Mouse (Mus musculus) lung, embryonic 14.5 days (tissue): Measurements from ENCODE around the gene Rtn1. TPM values are rescaled to one million over a fixed set of nuclear protein-coding genes. Genes with fewer than 3 reads are reported as not detected.

Source experiments
- ATAC-seq: fragments of 200-750 bp; cut with Nextera tagmentation; 2 replicates; pipeline ENCODE4 v1.8.0; 2017; ENCODE audit warnings: mild to moderate bottlenecking, moderate TSS enrichment, moderate library complexity; ENCODE audit not compliant: insufficient read depth
- DNase-seq: peaks from one replicate; pipeline ENCODE4 v3.0.0-alpha.2; 2015
- H3K27ac ChIP-seq: fragments of 300-500 bp; sonication (generic); 2 replicates; pipeline ENCODE4 v1.5.1; 2014; ENCODE audit warnings: low read depth, mild to moderate bottlenecking, moderate library complexity
- H3K27me3 ChIP-seq: fragments of 300-500 bp; sonication (generic); 2 replicates; pipeline ENCODE4 v1.6.1; 2014; ENCODE audit warnings: low read length, control low read depth; ENCODE audit not compliant: insufficient read depth
- H3K36me3 ChIP-seq: fragments of 300-500 bp; sonication (generic); 2 replicates; pipeline ENCODE4 v1.6.1; 2014; ENCODE audit warnings: control low read depth; ENCODE audit not compliant: insufficient read depth
- H3K4me1 ChIP-seq: fragments of 300-500 bp; sonication (generic); 2 replicates; pipeline ENCODE4 v1.6.1; 2014; ENCODE audit warnings: antibody characterized with exemption, control low read depth; ENCODE audit not compliant: insufficient read depth
- H3K4me2 ChIP-seq: fragments of 300-500 bp; sonication (generic); 2 replicates; pipeline ENCODE4 v1.6.1; 2014; ENCODE audit warnings: mild to moderate bottlenecking
- H3K4me3 ChIP-seq: fragments of 300-500 bp; sonication (generic); 2 replicates; pipeline ENCODE4 v1.5.1; 2014; ENCODE audit warnings: low read depth, low read length
- H3K9ac ChIP-seq: fragments of 300-500 bp; sonication (generic); 2 replicates; pipeline ENCODE4 v1.6.1; 2014
- H3K9me3 ChIP-seq: fragments of 300-500 bp; sonication (generic); 2 replicates; pipeline ENCODE4 v1.6.1; 2016; ENCODE audit warnings: low read depth, low read length, control low read depth
- CTCF ChIP-seq: IDR thresholded peaks from 2 replicates; pipeline ENCODE4 v1.5.1; 2016; ENCODE audit warnings: antibody characterized with exemption, low read depth
- WGBS: fragments of 180-500 bp; shearing (Covaris S2); extraction: QIAGEN DNeasy Blood & Tissue Kit; methylation state at CpG from one replicate; pipeline ENCODE4 v1.1.7; 2014; 5-methylcytosine and 5-hydroxymethylcytosine counted together
- polyA plus RNA-seq: library from polyadenylated mRNA; unstranded; fragments of >200 nt; fragmentation: Nextera tagmentation; extraction: Ambion mirVana; gene quantifications from 2 replicates; pipeline ENCODE4 v1.2.1, GENCODE M21; 2014

Rtn1 gene
- polyA plus RNA-seq, 1 experiment from 2014 or later, result 9.4 TPM

- H3K9ac ChIP-seq, result no peak overlapping the region
- H3K4me1 ChIP-seq, result no peaks in the 10 kb centered on the region
- no peaks in the 10 kb centered on the region for H3K9me3 ChIP-seq
- H3K4me2 ChIP-seq, result no peak overlapping the region
- WGBS, result 55% methylated on average over 17 of the region's 17 CpGs
- no peak for TF ChIP-seq CTCF
- no peaks in the 10 kb centered on the region for H3K36me3 ChIP-seq
- ATAC-seq, result no peak
- no peak overlapping the region for H3K4me3 ChIP-seq
- H3K27me3 ChIP-seq, result no peaks in the 10 kb centered on the region
- no peak for DNase-seq
- H3K27ac ChIP-seq, result no peak overlapping the region
Measured at GRCm38 (mm10) chr12:72373916-72374615, 34.8 kb downstream of the Rtn1 start.

- no peak for DNase-seq
- Histone ChIP-seq H3K4me3 (no peak overlapping the region), H3K27ac (no peak overlapping the region), H3K9ac (no peak overlapping the region), H3K27me3 (no peaks in the 10 kb centered on the region), H3K9me3 (no peaks in the 10 kb centered on the region), H3K36me3 (no peaks in the 10 kb centered on the region), H3K4me1 (no peaks in the 10 kb centered on the region), H3K4me2 (no peak overlapping the region)
- 45% methylated on average over 5 of the region's 5 CpGs for WGBS
- TF ChIP-seq CTCF, result no peak
- ATAC-seq, result no peak
Measured at GRCm38 (mm10) chr12:72370081-72370480, 38.8 kb downstream of the Rtn1 start.

GRCm38 (mm10) chr12:72366763-72367162 lies 42.1 kb downstream of the Rtn1 start:
- ATAC-seq (no peak), DNase-seq (no peak)
- Histone ChIP-seq H3K27me3 (no peaks in the 10 kb centered on the region), H3K27ac (no peak overlapping the region; the same call in 1 of the 2 replicates), H3K36me3 (no peaks in the 10 kb centered on the region), H3K4me1 (no peaks in the 10 kb centered on the region), H3K9ac (no peak overlapping the region), H3K9me3 (no peaks in the 10 kb centered on the region), H3K4me3 (no peak overlapping the region), H3K4me2 (no peak overlapping the region)
- TF ChIP-seq CTCF, result no peak
- WGBS, result 36% methylated on average over 3 of the region's 3 CpGs

GRCm38 (mm10) chr12:72366104-72366437 lies 42.8 kb downstream of the Rtn1 start:
- peak; percentile 88 for ATAC-seq
- Histone ChIP-seq H3K4me1 (no peaks in the 10 kb centered on the region), H3K4me2 (no peak overlapping the region), H3K9me3 (no peaks in the 10 kb centered on the region), H3K4me3 (no peak overlapping the region), H3K27ac (no peak overlapping the region; the same call in 1 of the 2 replicates), H3K27me3 (no peaks in the 10 kb centered on the region), H3K9ac (no peak overlapping the region), H3K36me3 (no peaks in the 10 kb centered on the region)
- TF ChIP-seq CTCF, result no peak
- WGBS, result 24% methylated on average over 2 of the region's 2 CpGs
- DNase-seq, result peak; percentile 70

- ATAC-seq, result peak; percentile 74
- TF ChIP-seq CTCF, result no peak
- no peak overlapping the region for H3K4me2 ChIP-seq
Measured at GRCm38 (mm10) chr12:72365231-72366103, 43.4 kb downstream of the Rtn1 start.

GRCm38 (mm10) chr12:72364543-72364942 lies 44.3 kb downstream of the Rtn1 start:
- no peaks in the 10 kb centered on the region; the same call in 1 of the 2 replicates for H3K4me1 ChIP-seq
- WGBS, result 77% methylated on average over 5 of the region's 5 CpGs
- no peak for ATAC-seq

More at GRCm38 (mm10) chr12:72365231-72366103, 43.4 kb downstream of the Rtn1 start:
- Histone ChIP-seq H3K4me3 (no peak overlapping the region), H3K27me3 (no peaks in the 10 kb centered on the region), H3K27ac (peak overlapping the region; percentile 12; the same call in 1 of the 2 replicates), H3K36me3 (no peaks in the 10 kb centered on the region), H3K9me3 (no peaks in the 10 kb centered on the region), H3K4me1 (no peaks in the 10 kb centered on the region; the same call in 1 of the 2 replicates), H3K9ac (no peak overlapping the region)
- DNase-seq, result peak; percentile 53
- 26% methylated on average over 12 of the region's 12 CpGs for WGBS

More at GRCm38 (mm10) chr12:72364543-72364942, 44.3 kb downstream of the Rtn1 start:
- Histone ChIP-seq H3K36me3 (no peaks in the 10 kb centered on the region), H3K27me3 (no peaks in the 10 kb centered on the region), H3K4me2 (no peak overlapping the region), H3K27ac (peak overlapping the region; percentile 12; the same call in 1 of the 2 replicates), H3K4me3 (no peak overlapping the region), H3K9me3 (no peaks in the 10 kb centered on the region), H3K9ac (no peak overlapping the region)
- no peak for DNase-seq
- no peak for TF ChIP-seq CTCF
